Mouse (Mus musculus) bone marrow macrophage, adult 2 months (primary cell): ENCODE results near the gene Gjd2.

Experiments
- CTCF ChIP-seq: IDR thresholded peaks from 2 replicates; pipeline ENCODE4 v1.5.1; 2012; ENCODE audit warnings: low read depth, mild to moderate bottlenecking, low read length, moderate library complexity
- POLR2A ChIP-seq: IDR thresholded peaks from 2 replicates; pipeline ENCODE4 v1.6.1; 2012; ENCODE audit warnings: mild to moderate bottlenecking, low read depth, low read length, borderline replicate concordance

DNA sequence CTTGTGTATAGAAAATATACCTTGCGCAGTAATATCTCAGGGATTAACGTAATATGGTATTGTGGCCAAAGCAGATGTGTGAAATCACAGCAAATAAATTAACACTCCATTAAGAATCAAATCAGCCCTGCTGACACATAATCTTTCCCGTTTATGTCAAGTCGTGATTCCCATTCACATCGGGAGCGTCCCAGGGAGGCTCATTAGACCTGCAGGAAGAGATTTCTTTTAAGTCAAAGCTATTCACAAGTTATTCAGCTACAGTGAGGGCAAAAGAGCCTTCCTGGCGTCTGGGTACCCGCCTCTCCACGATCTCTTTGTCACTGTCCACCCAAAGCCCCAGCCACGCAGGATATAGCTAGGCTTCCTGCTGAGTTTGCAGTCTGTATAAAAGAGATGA lies 4.7 kb upstream of the Gjd2 start:
- TF ChIP-seq CTCF = no peak
- no peak for TF ChIP-seq POLR2A
